Mouse (Mus musculus) megakaryocyte, adult 5-6 weeks (primary cell): Measurements from ENCODE around the gene Miip. TPM values are rescaled to one million over a fixed set of nuclear protein-coding genes. Genes with fewer than 3 reads are reported as not detected.
A peak's percentile ranks its signal among the peaks of the same experiment; 100 is the strongest.

ENCODE experiments used
- ATAC-seq: 2 replicates; pipeline ENCODE4 v1.8.0; 2016; ENCODE audit warnings: mild to moderate bottlenecking, inconsistent platforms; ENCODE audit not compliant: poor library complexity, severe bottlenecking
- total RNA-seq, 2 experiments: library from RNA; stranded (forward) in 1 of 2; stranded (reverse) in 1 of 2; fragments of 153-499, 151-499 nt in 1 of 2; fragments of 221-1000, 200-1000 nt in 1 of 2; gene quantifications; 2 replicates each; pipeline versions ENCODE4 v1.2.3 to v1.2.4; 2015 to 2017

Gene Miip
- total RNA-seq (2015): 47.8 and 52.8 TPM in 2 replicates
- total RNA-seq (2017): 61.5 and 72.5 TPM in 2 replicates

- ATAC-seq: peak; percentile 92
These were observed at the start of gene Miip, which contains the start of gene Fv1 for GRCm38 (mm10) chr4:147868450-147869031. Gene Miip (minus strand): TSS chr4:147868816. Gene Fv1 (plus strand): TSS chr4:147868979.

- ATAC-seq: no peak
These were observed 40.9 kb upstream of the Miip start for GRCm38 (mm10) chr4:147909486-147909885.

DNA sequence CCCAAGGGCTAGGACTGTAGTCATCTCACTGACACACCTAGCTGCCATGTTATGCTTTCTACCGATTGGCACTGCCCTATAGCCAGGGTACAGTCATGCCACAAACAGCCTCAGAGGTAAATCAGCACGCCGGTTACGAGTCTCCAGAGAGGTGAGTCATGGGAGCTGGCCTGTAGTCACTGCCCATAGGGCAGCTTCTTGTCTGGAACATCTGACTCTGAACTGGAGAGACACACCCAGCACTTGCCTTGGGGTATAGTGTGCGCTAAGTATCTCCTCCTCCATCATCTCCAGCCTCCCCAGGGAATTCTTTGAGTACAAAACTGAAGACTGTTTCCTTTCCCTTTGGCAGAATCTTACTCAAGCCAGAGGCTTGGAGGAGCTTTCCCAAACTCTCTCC is 37.6 kb upstream of the Miip start:
- ATAC-seq: no peak

GRCm38 (mm10) chr4:147905090-147905659 is 36.6 kb upstream of the Miip start:
- ATAC-seq: peak; percentile 37

DNA sequence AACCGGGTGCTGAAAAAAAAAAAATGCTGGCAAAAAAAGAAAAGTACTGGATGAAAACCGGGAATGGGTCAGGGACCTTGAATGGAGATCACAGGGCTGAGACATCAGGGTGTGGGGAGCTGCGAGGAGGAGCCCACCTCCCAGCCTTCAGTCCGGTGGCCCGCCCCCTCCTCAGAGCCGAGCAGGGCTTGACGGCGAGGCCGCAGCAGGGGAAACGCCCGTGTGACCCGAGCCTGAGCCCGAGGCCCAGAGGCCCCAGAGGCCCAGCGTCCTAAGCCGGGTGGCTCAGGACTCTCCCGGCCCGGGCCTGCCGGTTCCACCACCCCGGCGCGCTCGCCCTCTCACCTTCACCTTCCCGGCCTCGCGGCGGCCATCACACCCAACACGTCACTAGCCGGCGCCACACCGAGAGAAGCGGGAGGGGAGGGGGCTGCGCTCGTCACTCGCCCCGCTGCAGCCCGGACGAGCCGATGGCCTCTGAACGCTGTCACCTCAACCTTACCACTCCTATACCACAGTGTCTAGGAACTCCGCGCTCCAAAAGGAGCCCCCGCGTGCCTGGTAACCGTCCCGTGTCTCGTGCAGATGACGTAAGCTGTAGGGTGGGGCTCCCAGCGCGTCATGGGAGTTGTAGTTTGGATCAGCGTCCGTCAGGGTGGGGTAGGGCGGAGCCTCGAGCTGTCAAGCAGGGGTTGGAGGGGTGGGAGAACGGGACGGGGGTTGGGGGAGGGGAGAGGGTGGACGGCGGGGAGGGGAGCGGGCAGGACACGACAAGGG is 35.9 kb upstream of the Miip start, which contains the start of gene Mfn2:
TSS of gene Mfn2 (minus strand) at position 392 of the 777 bp plus-strand sequence.
- peak; percentile 91 for ATAC-seq

- peak; percentile 16 for ATAC-seq
These were observed 35.0 kb upstream of the Miip start for GRCm38 (mm10) chr4:147903601-147904000.

- ATAC-seq: no peak
These were observed 34.4 kb upstream of the Miip start for GRCm38 (mm10) chr4:147902906-147903500.

DNA sequence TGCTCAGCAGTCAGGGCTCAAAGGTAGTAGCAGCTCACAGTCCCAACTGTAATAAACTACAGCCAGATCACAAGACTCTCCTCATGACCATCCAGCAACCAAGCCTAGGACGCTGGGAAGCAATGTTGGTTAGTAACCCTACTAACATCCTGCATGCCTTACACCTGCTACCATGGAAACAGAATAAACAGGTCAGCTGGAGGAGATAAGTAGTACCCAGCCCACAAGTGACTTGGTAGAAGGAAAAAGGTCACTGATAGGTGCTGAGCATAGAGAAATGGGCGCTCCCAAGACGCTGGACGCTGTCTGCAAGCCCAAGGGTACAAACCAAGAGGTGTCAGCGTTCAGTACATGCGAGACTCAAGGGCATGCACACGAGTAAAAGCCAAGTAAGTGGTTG is 31.8 kb upstream of the Miip start:
- no peak for ATAC-seq

- no peak for ATAC-seq
These were observed 28.7 kb upstream of the Miip start for GRCm38 (mm10) chr4:147897348-147897747.

- no peak for ATAC-seq
These were observed 27.8 kb upstream of the Miip start for GRCm38 (mm10) chr4:147896411-147896810.

- no peak for ATAC-seq
These were observed 27.3 kb upstream of the Miip start for GRCm38 (mm10) chr4:147895815-147896330.

DNA sequence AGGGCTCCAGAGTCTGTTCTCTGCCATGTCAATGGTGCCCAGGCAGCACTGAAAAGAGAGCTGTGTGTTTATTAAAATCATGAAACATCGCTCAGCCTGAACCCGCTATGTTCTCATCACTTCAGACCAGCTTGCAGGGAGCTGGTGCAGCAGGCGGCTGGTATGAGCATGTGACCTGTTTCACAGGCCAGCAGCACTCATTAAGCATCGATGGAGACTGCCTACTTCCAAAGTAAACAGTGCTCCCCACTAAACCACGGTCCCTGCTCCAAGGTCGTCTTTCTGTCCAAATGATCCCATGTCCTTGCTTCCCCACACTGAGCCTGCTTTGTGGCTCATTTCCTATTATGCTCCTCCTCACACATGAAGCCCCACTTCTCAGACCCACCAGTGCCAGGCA is 21.7 kb upstream of the Miip start:
- ATAC-seq: no peak

DNA sequence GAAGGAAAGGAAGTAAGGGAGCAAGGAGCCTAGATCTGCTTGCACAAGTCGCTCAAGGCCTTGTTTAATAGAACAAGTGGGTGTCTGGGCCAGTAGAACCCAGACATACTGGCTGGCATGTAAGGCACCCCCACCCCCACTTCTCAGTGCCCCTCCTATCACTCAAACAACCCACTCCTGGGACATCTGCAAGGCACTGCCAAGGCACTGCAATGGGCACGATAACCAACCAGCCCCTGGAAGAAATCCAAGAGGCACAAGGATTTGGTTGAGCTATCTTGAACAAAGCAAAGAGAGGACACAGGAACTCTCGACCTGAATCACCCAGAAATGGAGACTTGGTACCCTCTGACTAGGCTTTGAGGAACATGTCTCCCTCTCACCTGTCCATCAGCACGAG is 19.6 kb upstream of the Miip start:
- ATAC-seq: no peak

- ATAC-seq: no peak
These were observed 18.7 kb upstream of the Miip start for GRCm38 (mm10) chr4:147887277-147887676.

DNA sequence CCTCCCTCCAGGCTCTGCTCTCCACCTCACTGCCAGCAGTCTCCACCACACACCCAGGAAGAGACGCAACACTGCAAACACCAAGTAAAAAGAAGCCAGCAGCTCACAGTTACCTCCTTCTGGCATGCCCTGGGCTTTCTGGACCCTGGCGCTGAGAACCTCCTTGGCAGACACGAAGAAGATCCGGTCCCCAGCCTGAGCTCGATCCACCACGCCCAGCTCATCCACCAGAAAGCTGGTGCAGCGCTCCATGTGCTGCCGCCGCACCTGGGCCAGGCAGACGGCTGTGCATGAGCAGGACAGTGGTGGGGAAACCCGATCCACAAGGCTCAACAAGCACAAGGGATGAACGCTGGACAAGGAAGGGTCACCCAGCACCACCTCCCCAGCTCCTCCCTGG is 17.5 kb upstream of the Miip start:
- ATAC-seq: no peak

GRCm38 (mm10) chr4:147884138-147884537 is 15.5 kb upstream of the Miip start:
- ATAC-seq: no peak

- ATAC-seq: no peak
These were observed 14.4 kb upstream of the Miip start for GRCm38 (mm10) chr4:147883041-147883440.

GRCm38 (mm10) chr4:147881792-147882191 is 13.2 kb upstream of the Miip start:
- ATAC-seq: no peak

- no peak for ATAC-seq
These were observed 11.2 kb upstream of the Miip start for GRCm38 (mm10) chr4:147879865-147880264.

DNA sequence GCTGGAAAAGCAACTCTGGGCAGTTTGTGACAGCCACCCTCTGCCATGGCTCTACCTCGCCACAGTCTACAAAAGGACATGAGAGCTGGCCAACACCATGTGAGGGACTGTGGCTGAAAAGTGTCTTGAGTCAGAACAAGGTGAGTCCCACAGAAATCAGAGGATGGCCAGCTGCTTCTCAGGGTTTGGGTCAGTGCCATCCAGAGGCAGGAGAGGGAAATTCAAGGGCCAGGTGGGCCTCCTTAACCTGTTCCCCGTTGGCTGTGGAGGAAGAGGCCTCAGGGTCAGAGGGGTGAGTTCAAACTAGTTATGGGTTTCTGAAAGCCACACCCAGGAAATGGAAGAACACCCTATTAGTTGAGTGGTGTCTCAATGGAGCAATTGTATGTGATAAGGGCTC is 10.8 kb upstream of the Miip start:
- no peak; the same call in 1 of the 2 replicates for ATAC-seq

DNA sequence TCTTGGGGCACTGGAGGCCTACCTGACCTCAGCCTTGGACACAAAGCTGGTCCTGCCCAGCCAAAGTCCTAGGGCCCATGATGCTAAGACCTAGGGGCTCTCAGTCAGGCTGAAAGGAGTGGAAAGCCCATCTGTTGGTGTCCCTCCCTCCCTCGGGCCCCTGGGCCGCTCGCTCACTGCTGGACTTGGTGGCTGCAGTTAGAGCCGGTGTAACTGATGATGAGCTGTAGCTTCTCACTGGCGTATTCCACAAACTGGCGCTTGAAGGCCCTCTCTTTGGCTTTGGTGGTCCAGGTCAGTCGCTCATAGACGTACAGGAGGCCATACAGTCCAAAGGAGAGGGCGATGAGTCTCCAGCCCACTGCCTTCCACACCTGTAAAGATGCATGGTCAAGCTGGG is 9.9 kb upstream of the Miip start:
- no peak for ATAC-seq
